Mouse (Mus musculus) liver, embryonic 14.5 days (tissue): ENCODE measurements around the gene Tekt3.

Source experiments
- CTCF ChIP-seq: IDR thresholded peaks from 2 replicates; pipeline ENCODE4 v1.5.1; 2016; ENCODE audit warnings: antibody characterized with exemption, low read depth, control low read depth
- EP300 ChIP-seq: IDR thresholded peaks from 2 replicates; pipeline ENCODE4 v1.6.1; 2016; ENCODE audit warnings: antibody characterized with exemption, low read depth

DNA sequence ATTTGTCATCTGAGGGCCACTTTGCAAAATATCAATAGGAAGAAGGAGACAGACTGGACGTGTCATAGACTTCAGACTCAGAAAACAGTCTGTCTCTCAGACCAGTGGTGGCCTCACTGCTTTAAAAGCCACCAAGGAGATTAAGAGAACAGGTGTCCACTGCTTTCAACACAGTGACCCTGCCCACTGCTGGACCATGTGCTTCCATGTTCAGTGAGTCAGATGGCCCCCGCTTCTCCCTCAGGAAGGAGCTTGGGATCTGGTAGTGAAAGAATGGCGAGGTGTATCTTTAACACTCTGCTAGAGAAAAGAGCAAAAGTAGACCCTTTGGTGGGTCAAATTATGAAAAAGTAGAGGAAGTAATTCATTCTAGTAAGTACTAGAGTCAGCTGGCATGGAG is 48.9 kb downstream of the Tekt3 start:
- TF ChIP-seq CTCF (no peak), EP300 (no peak)
